Mouse (Mus musculus): ENCODE measurements around the gene Tsnax.

- no peak for TF ChIP-seq CTCF (IDR thresholded peaks at IDR 0.05)
- TF ChIP-seq EP300 (IDR thresholded peaks at IDR 0.05), result no peak
Observed at GRCm38 (mm10) chr8:125043394-125043793, 30.6 kb downstream of the Tsnax start.
